Mouse (Mus musculus) MEL (cell line): ENCODE data around the gene Clca3a1. TPM values are rescaled to one million over a fixed set of nuclear protein-coding genes. Genes with fewer than 3 reads are reported as not detected.

ENCODE experiments used
- DNase-seq: peaks from one replicate; pipeline ENCODE4 v3.0.0; 2011; ENCODE audit warnings: low read depth, low spot score
- H3K27ac ChIP-seq: 2 replicates; pipeline ENCODE4 v1.5.1; 2012; ENCODE audit warnings: low read depth, mild to moderate bottlenecking, control low read depth, low read length, moderate library complexity; ENCODE audit not compliant: control insufficient read depth
- H3K27me3 ChIP-seq, 2 experiments: fragments of 150-350 bp in 1 of 2; sonication (generic) in 1 of 2; 2 replicates each; pipeline ENCODE4 v1.6.1; 2012; ENCODE audit warnings: low read length in 2 of 2, mild to moderate bottlenecking in 2 of 2, improper control_type of control experiment in 1 of 2, moderate library complexity in 1 of 2; ENCODE audit not compliant: insufficient read depth in 2 of 2, control insufficient read depth in 1 of 2
- H3K36me3 ChIP-seq, 2 experiments: 2 replicates each; pipeline ENCODE4 v1.6.1; 2012 to 2014; ENCODE audit warnings: low read length in 2 of 2, improper control_type of control experiment in 1 of 2, inconsistent platforms in 1 of 2, mild to moderate bottlenecking in 1 of 2; ENCODE audit not compliant: insufficient read depth in 2 of 2, control insufficient read depth in 1 of 2
- H3K4me1 ChIP-seq, 2 experiments: fragments of 150-350 bp in 1 of 2; sonication (generic) in 1 of 2; 2 replicates each; pipeline ENCODE4 v1.6.1; 2012; ENCODE audit warnings: low read length in 2 of 2, improper control_type of control experiment in 1 of 2, mild to moderate bottlenecking in 1 of 2; ENCODE audit not compliant: insufficient read depth in 2 of 2, control insufficient read depth in 1 of 2
- H3K4me3 ChIP-seq, 2 experiments: fragments of 150-350 bp in 1 of 2; sonication (generic) in 1 of 2; 2 replicates each; pipeline ENCODE4 v1.5.1; 2012; ENCODE audit warnings: low read depth in 2 of 2, low read length in 2 of 2, mild to moderate bottlenecking in 2 of 2, moderate library complexity in 2 of 2, control low read depth in 1 of 2, improper control_type of control experiment in 1 of 2; ENCODE audit not compliant: control insufficient read depth in 1 of 2, insufficient read depth in 1 of 2
- H3K79me2 ChIP-seq: 2 replicates; pipeline ENCODE4 v1.6.1; 2012; ENCODE audit warnings: mild to moderate bottlenecking, low read length, moderate library complexity; ENCODE audit not compliant: control insufficient read depth, poor library complexity, insufficient read depth
- H3K9ac ChIP-seq: 2 replicates; pipeline ENCODE4 v1.6.1; 2012; ENCODE audit warnings: low read depth, mild to moderate bottlenecking, control low read depth, low read length, moderate library complexity; ENCODE audit not compliant: control insufficient read depth, poor library complexity, severe bottlenecking
- H3K9me3 ChIP-seq: fragments of 150-350 bp; sonication (generic); replicated peaks from 2 replicates; pipeline ENCODE4 v1.6.1; 2012; ENCODE audit warnings: mild to moderate bottlenecking, low read length, improper control_type of control experiment, moderate library complexity; ENCODE audit not compliant: insufficient read depth
- CHD1 ChIP-seq: IDR thresholded peaks from 2 replicates; pipeline ENCODE4 v1.6.1; 2012; ENCODE audit warnings: low read depth, mild to moderate bottlenecking, inconsistent platforms, low read length, improper control_type of control experiment
- CHD2 ChIP-seq: IDR thresholded peaks from 2 replicates; pipeline ENCODE4 v1.6.1; 2011; ENCODE audit warnings: low read length, improper control_type of control experiment
- CTCF ChIP-seq, 3 experiments: IDR thresholded peaks in 2 of 3; conservative IDR thresholded peaks in 1 of 3; 2 replicates each; pipeline ENCODE4 v1.5.1; 2011 to 2012; ENCODE audit warnings: low read length in 3 of 3, low read depth in 2 of 3, mild to moderate bottlenecking in 2 of 3, improper control_type of control experiment in 1 of 3, inconsistent platforms in 1 of 3, mixed read lengths in 1 of 3, moderate library complexity in 1 of 3; ENCODE audit not compliant: control insufficient read depth in 1 of 3, insufficient read depth in 1 of 3, poor library complexity in 1 of 3, severe bottlenecking in 1 of 3
- ELF1 ChIP-seq: IDR thresholded peaks from 2 replicates; pipeline ENCODE4 v1.6.1; 2014; ENCODE audit warnings: low read depth, mild to moderate bottlenecking, inconsistent platforms, low read length, improper control_type of control experiment, moderate library complexity
- EP300 ChIP-seq, 2 experiments: IDR thresholded peaks; 2 replicates each; pipeline ENCODE4 v1.6.1; 2011; ENCODE audit warnings: improper control_type of control experiment in 2 of 2, low read length in 2 of 2, low read depth in 1 of 2, mild to moderate bottlenecking in 1 of 2
- GABPA ChIP-seq: IDR thresholded peaks from 2 replicates; pipeline ENCODE4 v1.6.1; 2012; ENCODE audit warnings: low read depth, mild to moderate bottlenecking, inconsistent platforms, low read length, improper control_type of control experiment, moderate library complexity
- GATA1 ChIP-seq: IDR thresholded peaks from 2 replicates; pipeline ENCODE4 v1.6.1; 2011; ENCODE audit warnings: low read depth, low read length, improper control_type of control experiment
- JUND ChIP-seq: IDR thresholded peaks from 2 replicates; pipeline ENCODE4 v1.6.1; 2011; ENCODE audit warnings: low read depth, mild to moderate bottlenecking, improper control_type of control experiment, low read length
- KAT2A ChIP-seq: conservative IDR thresholded peaks from 2 replicates; pipeline ENCODE4 v1.6.1; 2012; ENCODE audit warnings: low read depth, low read length, improper control_type of control experiment, inconsistent platforms
- MAX ChIP-seq: IDR thresholded peaks from 2 replicates; pipeline ENCODE4 v1.6.1; 2011; ENCODE audit warnings: low read length, improper control_type of control experiment
- NELFE ChIP-seq: IDR thresholded peaks from 2 replicates; pipeline ENCODE4 v1.6.1; 2011; ENCODE audit warnings: low read depth, low read length, improper control_type of control experiment
- NRF1 ChIP-seq: IDR thresholded peaks from 2 replicates; pipeline ENCODE4 v1.6.1; 2014; ENCODE audit warnings: low read depth, mild to moderate bottlenecking, inconsistent platforms, low read length, improper control_type of control experiment, moderate library complexity; ENCODE audit not compliant: poor library complexity, insufficient read depth, severe bottlenecking
- RAD21 ChIP-seq: IDR thresholded peaks from 2 replicates; pipeline ENCODE4 v1.6.1; 2011; ENCODE audit warnings: mild to moderate bottlenecking, low read depth, low read length, improper control_type of control experiment
- RCOR1 ChIP-seq: IDR thresholded peaks from 2 replicates; pipeline ENCODE4 v1.6.1; 2012; ENCODE audit warnings: low read depth, mild to moderate bottlenecking, inconsistent platforms, low read length, improper control_type of control experiment
- SIN3A ChIP-seq: IDR thresholded peaks from 2 replicates; pipeline ENCODE4 v1.6.1; 2012; ENCODE audit warnings: low read length, improper control_type of control experiment, inconsistent platforms
- SMC3 ChIP-seq: IDR thresholded peaks from 2 replicates; pipeline ENCODE4 v1.6.1; 2011; ENCODE audit warnings: low read depth, low read length, improper control_type of control experiment
- TAL1 ChIP-seq: IDR thresholded peaks from 2 replicates; pipeline ENCODE4 v1.6.1; 2012; ENCODE audit warnings: mild to moderate bottlenecking, inconsistent platforms, low read length, moderate library complexity, mixed read lengths
- TBP ChIP-seq: IDR thresholded peaks from 2 replicates; pipeline ENCODE4 v1.8.0; 2011; ENCODE audit warnings: low read depth, low read length, improper control_type of control experiment
- TCF12 ChIP-seq: IDR thresholded peaks from 2 replicates; pipeline ENCODE4 v1.6.1; 2014; ENCODE audit warnings: low read depth, mild to moderate bottlenecking, inconsistent platforms, low read length, improper control_type of control experiment, moderate library complexity
- UBTF ChIP-seq: IDR thresholded peaks from 2 replicates; pipeline ENCODE4 v1.6.1; 2012; ENCODE audit warnings: low read depth, mild to moderate bottlenecking, inconsistent platforms, low read length, improper control_type of control experiment, moderate library complexity, borderline replicate concordance; ENCODE audit not compliant: insufficient read depth
- USF2 ChIP-seq, 2 experiments: IDR thresholded peaks; 2 replicates each; pipeline ENCODE4 v1.6.1; 2011 to 2012; ENCODE audit warnings: improper control_type of control experiment in 2 of 2, low read length in 2 of 2, borderline replicate concordance in 1 of 2, inconsistent platforms in 1 of 2, low read depth in 1 of 2, mild to moderate bottlenecking in 1 of 2; ENCODE audit not compliant: insufficient read depth in 1 of 2
- ZC3H11A ChIP-seq: IDR thresholded peaks from 2 replicates; pipeline ENCODE4 v1.6.1; 2012; ENCODE audit warnings: low read depth, mild to moderate bottlenecking, inconsistent platforms, low read length, improper control_type of control experiment
- ZNF384 ChIP-seq: IDR thresholded peaks from 2 replicates; pipeline ENCODE4 v1.6.1; 2012; ENCODE audit warnings: low read depth, mild to moderate bottlenecking, inconsistent platforms, low read length, improper control_type of control experiment
- polyA plus RNA-seq, 2 experiments: library from polyadenylated mRNA; stranded (reverse) in 1 of 2; unstranded in 1 of 2; fragments of >175 nt in 1 of 2; fragments of >200 nt in 1 of 2; gene quantifications; 2 replicates each; pipeline versions ENCODE4 v1.2.1 to v1.2.4; 2012; ENCODE audit warnings: low replicate concordance in 2 of 2, low read depth in 1 of 2; ENCODE audit not compliant: insufficient read length in 2 of 2, insufficient read depth in 1 of 2, missing spikeins in 1 of 2
- total RNA-seq: library from RNA; depleted of rRNA; stranded (reverse); fragments of 300-350 nt; gene quantifications from 2 replicates; pipeline ENCODE4 v1.2.3, GENCODE M21; 2012

Gene Clca3a1
- total and polyA plus RNA-seq, 3 experiments = 0.12 to 0.40 TPM; not detected in 1

GRCm38 (mm10) chr3:144692052-144692451 lies 68.7 kb downstream of the Clca3a1 start:
- peak; percentile 75 for DNase-seq
- Histone ChIP-seq H3K79me2 (no peaks in the 10 kb centered on the region), H3K4me1 (no peaks in the 10 kb centered on the region), H3K36me3 (peaks cover 0 to 19% of the 10 kb centered on the region in 2 experiments; a peak in 2 of 4 replicates), H3K27ac (no peak overlapping the region), H3K4me3 (no peak overlapping the region), H3K9me3 (no peaks in the 10 kb centered on the region), H3K27me3 (no peaks in the 10 kb centered on the region), H3K9ac (no peak overlapping the region)
- TF ChIP-seq CTCF (IDR thresholded peaks at IDR 0.05 in 2 of 3, conservative IDR thresholded peaks at IDR 0.05 in 1 of 3; ENCODE audit: control insufficient read depth in 1 of 3, insufficient read depth in 1 of 3, low read depth in 2 of 3, low read length in 3 of 3, poor library complexity in 1 of 3, severe bottlenecking in 1 of 3) (peak in 2 of 3 experiments; percentile 51 to 76; a peak in 4 of 6 replicates), TBP (no peak), SMC3 (peak; percentile 72), RCOR1 (no peak), RAD21 (peak; percentile 79), KAT2A (no peak), MAX (no peak), CHD2 (no peak), GABPA (no peak), NRF1 (no peak), UBTF (no peak), USF2 (IDR thresholded peaks at IDR 0.05; ENCODE audit: borderline replicate concordance in 1 of 2, insufficient read depth in 1 of 2, low read depth in 1 of 2, low read length in 2 of 2) (no peak), NELFE (no peak), ZC3H11A (peak; percentile 52), TCF12 (no peak), GATA1 (peak; percentile 58; the same call in 1 of the 2 replicates), JUND (no peak), ELF1 (peak; percentile 48; the same call in 1 of the 2 replicates), CHD1 (no peak), ZNF384 (no peak), TAL1 (no peak), SIN3A (no peak; the same call in 1 of the 2 replicates), EP300 (IDR thresholded peaks at IDR 0.05; ENCODE audit: low read depth in 1 of 2, low read length in 2 of 2) (no peak)
